9 mouse cellular contexts compared by ENCODE assay signal in the genomic region with DNA sequence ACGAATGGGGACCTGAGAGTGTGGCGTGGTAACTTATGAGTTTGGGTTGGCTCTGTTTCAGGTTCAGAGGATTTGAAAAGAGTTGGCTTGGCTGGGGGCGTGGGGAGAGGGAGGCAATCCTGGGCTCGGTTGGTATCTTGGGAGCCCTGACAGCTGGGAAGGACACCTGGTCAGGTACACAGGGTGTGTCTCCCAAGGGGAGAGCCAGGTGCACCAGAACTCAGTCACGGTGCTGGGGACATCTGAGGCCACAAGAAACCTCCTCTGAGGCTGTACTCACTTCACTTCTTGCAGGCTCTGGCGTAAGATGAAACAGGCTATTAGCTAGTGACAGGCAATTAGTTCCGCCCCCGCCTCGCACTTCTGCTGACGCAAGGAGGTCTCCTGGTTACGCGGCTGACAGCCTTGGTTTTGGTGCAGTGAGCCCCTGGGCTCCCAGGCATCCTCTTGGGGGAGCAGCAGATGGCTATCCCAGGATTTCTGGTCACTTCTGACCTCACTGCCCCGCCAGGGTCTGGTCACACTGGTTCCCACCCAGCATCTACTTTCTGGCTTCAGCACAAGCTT. TPM values are rescaled to one million over a fixed set of nuclear protein-coding genes. Genes with fewer than 3 reads are reported as not detected.
DNase-seq lines count a peak whose midpoint lies in the region; ATAC-seq lines count a peak whose summit lies in the region.
"Had no signal": no experiment of that assay in that cellular context is flagged by ENCODE, and none has a peak within 500 bp of the region (broad histone marks: within the 10 kb centered on the region; RNA-seq: fewer than 3 reads in every experiment).

No protein-coding gene starts in this region.

- DNase-seq in kidney, postnatal 4 days, result peak; percentile 73 to 81
- no peak for DNase-seq in kidney, adult 18-20 months
- peak; percentile 56 for DNase-seq in embryo, embryonic 9.5 days (ENCODE audit: extremely low spot score)
- DNase-seq in gastrocnemius, postnatal 10 days, result no peak
- no peak for DNase-seq in thymus, postnatal 0 days (ENCODE audit: low spot score)
- DNase-seq in heart, embryonic 10.5 days (ENCODE audit: low spot score), result no peak

- no peaks in the 10 kb centered on the region for H3K9me3 ChIP-seq in hindbrain, embryonic 16.5 days (ENCODE audit: control insufficient read depth, low read length)
- no peaks in the 10 kb centered on the region for H3K9me3 ChIP-seq in midbrain, embryonic 13.5 days
- H3K9me3 ChIP-seq in heart, embryonic 10.5 days, result no peaks in the 10 kb centered on the region
- H3K9me3 ChIP-seq: embryonic facial prominence, embryonic 13.5 days had no signal

- peak overlapping the region; percentile 9 for H3K9ac ChIP-seq in hindbrain, embryonic 16.5 days (ENCODE audit: low read depth, low read length)
- H3K9ac ChIP-seq in midbrain, embryonic 13.5 days (replicated peaks), result no peak overlapping the region

- H3K27me3 ChIP-seq in hindbrain, embryonic 16.5 days (replicated peaks; ENCODE audit: control insufficient read depth, insufficient read depth, low read length), result no peaks in the 10 kb centered on the region
- peaks cover 23% of the 10 kb centered on the region for H3K27me3 ChIP-seq in midbrain, embryonic 13.5 days
- peaks cover 16% of the 10 kb centered on the region; the same call in 1 of the 2 replicates for H3K27me3 ChIP-seq in heart, embryonic 10.5 days (ENCODE audit: insufficient read depth, poor library complexity, severe bottlenecking)

- WGBS in hindbrain, embryonic 16.5 days, result 7% methylated on average over 13 of the region's 13 CpGs
- 12% methylated on average over 13 of the region's 13 CpGs for WGBS in midbrain, embryonic 13.5 days
- WGBS in heart, embryonic 10.5 days, result 54% methylated on average over 13 of the region's 13 CpGs

- H3K36me3 ChIP-seq in hindbrain, embryonic 16.5 days (ENCODE audit: control insufficient read depth, insufficient read depth, low read length), result no peaks in the 10 kb centered on the region
- no peaks in the 10 kb centered on the region for H3K36me3 ChIP-seq in midbrain, embryonic 13.5 days
- peaks cover 28% of the 10 kb centered on the region for H3K36me3 ChIP-seq in heart, embryonic 10.5 days
- H3K36me3 ChIP-seq: embryonic facial prominence, embryonic 13.5 days had no signal

- H3K4me1 ChIP-seq in hindbrain, embryonic 16.5 days (ENCODE audit: control insufficient read depth, insufficient read depth, low read depth, low read length), result peaks cover 47% of the 10 kb centered on the region
- peaks cover 72% of the 10 kb centered on the region for H3K4me1 ChIP-seq in midbrain, embryonic 13.5 days (replicated peaks)
- H3K4me1 ChIP-seq in heart, embryonic 10.5 days, result peaks cover 55% of the 10 kb centered on the region

- ATAC-seq in hindbrain, embryonic 16.5 days, result peak; percentile 41
- ATAC-seq in midbrain, embryonic 13.5 days, result peak; percentile 15

- no peak overlapping the region for H3K4me3 ChIP-seq in hindbrain, embryonic 16.5 days (ENCODE audit: low read length)
- H3K4me3 ChIP-seq in midbrain, embryonic 13.5 days (replicated peaks), result no peak overlapping the region
- H3K4me3 ChIP-seq in heart, embryonic 10.5 days, result no peak overlapping the region
- H3K4me3 ChIP-seq: embryonic facial prominence, embryonic 13.5 days had no signal

- peak overlapping the region; percentile 27 for H3K4me2 ChIP-seq in hindbrain, embryonic 16.5 days (ENCODE audit: low read length)
- peak overlapping the region; percentile 42 for H3K4me2 ChIP-seq in midbrain, embryonic 13.5 days (replicated peaks)
- H3K4me2 ChIP-seq: embryonic facial prominence, embryonic 13.5 days had no signal

- 0 out of 2 replicates have a peak overlapping the region, but pooled peaks have one; percentile 36 for H3K27ac ChIP-seq in hindbrain, embryonic 16.5 days (ENCODE audit: low read depth, low read length)
- peak overlapping the region; percentile 81 for H3K27ac ChIP-seq in midbrain, embryonic 13.5 days
- H3K27ac ChIP-seq in heart, embryonic 10.5 days, result no peak overlapping the region

RNA-seq across cellular contexts. Expression of gene Parvg, which starts 24.9 kb away (rescaled TPM):
- 1.4 TPM in 2 replicates for polyA plus RNA-seq in hindbrain, embryonic 16.5 days (2015; fragmentation: Nextera tagmentation; extraction: Ambion mirVana)
- 0.59 and 0.78 TPM in 2 replicates for polyA plus RNA-seq in midbrain, embryonic 13.5 days (2015; fragmentation: Nextera tagmentation; extraction: Ambion mirVana)
- 1 to 10 TPM; 1.5 to 1.6 TPM for total RNA-seq in gastrocnemius, postnatal 10 days (2021)
- polyA plus RNA-seq in thymus, postnatal 0 days (2015; fragmentation: Nextera tagmentation; extraction: Ambion mirVana), result 130 and 155 TPM in 2 replicates
- 0.43 and 1.0 TPM in 2 replicates for polyA plus RNA-seq in heart, embryonic 10.5 days (2016; fragmentation: Nextera tagmentation; extraction: Ambion mirVana)

Comparison
In these comparisons a context has a peak if more than half of its experiments do, and no peak if none do; other contexts are left out.
1. DNase-seq: peak in kidney, postnatal 4 days (2 of 2) and embryo, embryonic 9.5 days (single experiment); none in kidney, adult 18-20 months (single experiment), gastrocnemius, postnatal 10 days (single experiment), thymus, postnatal 0 days (single experiment) and heart, embryonic 10.5 days (single experiment).
2. RNA of gene Parvg, which starts 24.9 kb away (polyA plus RNA-seq): 130 to 155 TPM in thymus, postnatal 0 days; 1.4 TPM in hindbrain, embryonic 16.5 days, 0.43 to 1.0 TPM in heart, embryonic 10.5 days and 0.59 to 0.78 TPM in midbrain, embryonic 13.5 days; every median in the first group is over 10 times any median in the second.